Mouse (Mus musculus) gastrocnemius, adult 2 months (tissue): Measurements from ENCODE around the gene Srrm2. TPM values are rescaled to one million over a fixed set of nuclear protein-coding genes. Genes with fewer than 3 reads are reported as not detected.

Experiments
- DNase-seq: peaks from one replicate; pipeline ENCODE4 v3.0.0; 2022
- H3K27ac ChIP-seq: fragments of 200-600 bp; 2 replicates; pipeline ENCODE4 v1.8.1; 2022; ENCODE audit warnings: mild to moderate bottlenecking
- H3K4me3 ChIP-seq: fragments of 200-600 bp; 2 replicates; pipeline ENCODE4 v1.8.1; 2022; ENCODE audit warnings: mild to moderate bottlenecking, moderate library complexity
- CTCF ChIP-seq: fragments of 200-600 bp; IDR thresholded peaks from 2 replicates; pipeline ENCODE4 v1.8.1; 2022; ENCODE audit warnings: antibody characterized with exemption, mild to moderate bottlenecking, moderate library complexity
- intact Hi-C: fragments of 180-260 bp; cut with DNase I; formaldehyde crosslinking; loops from one replicate; pipeline ENCODE4 v1.15.1; 2025
- total RNA-seq, 2 experiments: library from RNA; stranded (reverse); gene quantifications; 2 replicates each; pipeline ENCODE4 v1.2.3; 2021

Gene Srrm2
- total RNA-seq, 2 experiments from 2014 or later = 178 to 227 TPM

DNA sequence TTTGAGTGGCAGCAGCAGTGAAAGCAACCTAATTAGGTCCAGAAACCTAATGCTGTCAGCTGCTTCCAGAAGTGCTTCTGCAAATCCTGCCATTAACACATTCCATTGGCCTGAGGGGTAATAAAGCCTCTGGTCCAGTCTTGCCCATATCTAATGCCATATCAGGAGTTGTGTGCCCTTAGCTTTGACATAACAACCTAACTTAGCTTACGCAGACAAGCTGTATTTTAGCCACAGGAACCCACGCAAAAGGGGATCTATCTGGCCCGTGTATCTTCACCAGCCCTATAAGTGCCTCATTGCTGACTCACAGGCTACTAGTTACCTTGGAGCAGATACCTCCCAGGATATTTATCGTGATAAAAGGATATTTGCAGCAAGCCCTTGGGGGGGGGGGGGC, 35.3 kb downstream of the Srrm2 start:
- intact Hi-C loops = no loop called here
- TF ChIP-seq CTCF = no peak
- peak overlapping the region; percentile 5; the same call in 1 of the 2 replicates for H3K4me3 ChIP-seq
- H3K27ac ChIP-seq = peak overlapping the region; percentile 78
- no peak for DNase-seq

DNA sequence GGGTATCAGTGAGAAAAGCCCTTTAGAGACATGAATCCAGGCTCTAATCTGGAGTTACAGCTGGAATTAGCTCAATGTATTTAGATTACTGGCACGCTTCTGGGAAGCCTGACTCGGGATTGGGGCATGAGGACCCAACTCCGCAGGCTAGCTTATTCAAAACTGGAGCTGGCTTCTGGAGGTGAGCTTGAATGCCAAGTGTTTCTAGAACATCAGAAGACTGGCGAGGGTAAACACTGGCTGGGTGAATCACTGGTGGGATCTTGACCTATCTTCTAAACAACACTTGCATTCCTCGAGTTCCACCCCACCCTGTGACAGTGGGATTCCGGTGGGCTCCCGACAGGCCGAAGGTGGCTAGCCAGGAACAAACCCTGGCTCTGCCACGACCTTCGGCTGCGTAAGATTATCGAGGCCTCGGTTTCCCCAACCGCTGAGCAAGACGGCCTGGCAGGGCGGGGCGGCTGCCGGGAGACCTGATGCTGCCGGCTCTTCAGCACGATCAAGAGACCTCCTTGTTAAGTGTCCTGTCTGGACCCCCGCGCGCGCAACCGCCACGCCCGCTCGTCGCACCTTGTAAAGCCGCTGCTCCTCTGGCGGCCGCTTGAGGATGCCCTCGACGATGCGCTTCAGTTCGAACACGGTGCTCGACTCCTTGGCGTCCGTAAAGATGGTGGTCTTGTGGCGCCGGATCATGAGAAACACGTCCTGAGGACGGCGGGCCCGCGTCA, 38.1 kb downstream of the Srrm2 start:
- intact Hi-C loops = loop anchor here (2.0 kb wide), 1 partner anchor 26 kb away; no protein-coding TSS in a partner anchor
- DNase-seq = peak; percentile 72
- H3K27ac ChIP-seq = peak overlapping the region; percentile 84
- peak overlapping the region; percentile 90 for H3K4me3 ChIP-seq
- TF ChIP-seq CTCF = peak; percentile 25; the same call in 1 of the 2 replicates

DNA sequence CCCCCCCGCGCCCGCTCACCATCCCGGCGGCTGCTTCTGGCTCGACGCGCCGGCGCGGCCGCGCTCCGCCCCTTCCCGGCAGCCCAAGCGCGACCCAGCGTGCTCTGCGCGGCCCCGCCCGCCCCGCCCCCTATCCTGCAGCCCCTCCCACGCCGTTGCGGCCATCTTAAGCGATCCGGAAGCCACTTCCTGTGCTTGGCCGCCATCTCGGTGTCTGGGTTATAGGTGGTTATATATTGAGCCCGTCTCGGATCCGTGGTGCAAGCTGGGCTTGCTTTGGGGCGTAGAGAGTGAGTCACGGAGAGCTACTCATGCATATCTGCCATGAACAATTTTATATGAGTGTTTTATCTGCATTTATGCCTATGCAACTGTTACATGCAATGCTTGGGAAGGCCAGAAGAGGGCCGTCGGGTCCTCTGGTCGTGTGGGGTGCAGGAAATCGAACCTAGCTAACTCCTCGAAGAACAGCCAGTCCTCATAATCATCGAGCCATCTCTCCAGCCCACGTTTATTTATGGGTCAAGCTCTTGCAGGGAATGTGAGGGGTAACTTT, 38.8 kb downstream of the Srrm2 start, which contains the start of gene Elob:
TSS of gene Elob (minus strand) at position 73 of the 556 bp plus-strand sequence.
- Histone ChIP-seq H3K27ac (peak within 1 kb of the TSS; percentile 97), H3K4me3 (peak within 1 kb of the TSS; percentile 90)
- peak; percentile 82 for TF ChIP-seq CTCF
- peak; percentile 91 for DNase-seq
- intact Hi-C loops = loop anchor here (2.0 kb wide), 1 partner anchor 26 kb away; no protein-coding TSS in a partner anchor

DNA sequence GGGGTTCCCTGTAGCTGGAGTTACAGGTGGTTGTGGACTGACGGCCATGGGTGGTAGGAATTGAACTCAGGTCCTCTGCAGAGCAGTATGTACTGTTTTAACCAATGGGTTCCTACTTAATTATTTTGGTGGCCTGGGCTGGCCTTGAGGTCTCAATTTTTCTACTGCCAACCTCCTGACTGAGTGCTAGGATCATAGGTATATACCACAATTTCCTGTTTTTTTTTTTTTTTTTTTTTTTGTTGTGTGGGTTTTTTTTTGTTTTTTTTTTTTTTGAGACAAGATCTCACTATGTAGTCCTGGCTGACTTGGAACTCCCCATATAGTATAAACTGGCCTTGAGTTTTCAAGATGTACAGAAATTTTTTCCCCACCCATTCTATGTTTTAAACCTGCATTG, 40.9 kb downstream of the Srrm2 start:
- Histone ChIP-seq H3K27ac (no peak overlapping the region), H3K4me3 (no peak overlapping the region)
- no peak for TF ChIP-seq CTCF
- DNase-seq = no peak
- intact Hi-C loops = loop anchor here (5.0 kb wide), 1 partner anchor 39 kb away; the partner anchor contains the start of gene Srrm2

DNA sequence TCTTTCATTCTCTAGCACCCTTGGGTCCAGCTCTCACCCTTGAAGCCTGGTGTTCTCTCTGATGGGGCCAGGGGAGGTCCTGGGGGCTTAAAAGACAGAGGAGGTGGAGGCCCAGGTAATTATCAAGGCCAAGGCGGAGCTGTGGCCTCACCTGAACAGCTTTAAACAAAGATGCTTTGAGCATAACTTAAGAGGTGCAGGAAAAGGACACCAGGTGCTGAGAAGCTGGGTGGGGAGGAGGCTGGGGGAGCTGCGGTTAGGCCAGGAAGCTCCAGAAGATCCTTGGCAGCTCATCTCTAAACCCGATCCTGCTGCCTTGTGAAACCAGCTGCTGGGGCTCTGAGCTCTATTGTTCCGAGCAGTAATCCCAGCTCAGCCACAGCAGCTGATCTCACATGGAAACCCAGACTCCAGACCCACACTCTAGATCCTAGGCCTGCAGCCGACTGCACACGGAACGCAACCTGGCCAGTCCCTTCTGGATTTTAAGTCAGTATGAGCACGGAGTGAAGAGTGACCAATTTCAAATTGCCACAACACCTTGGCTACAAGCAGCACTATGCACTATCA, 45.8 kb downstream of the Srrm2 start, which contains the start of gene Prss33:
TSS of gene Prss33 (minus strand) at position 51 of the 570 bp plus-strand sequence.
- Histone ChIP-seq H3K4me3 (no peak within 1 kb of the TSS), H3K27ac (no peak within 1 kb of the TSS)
- intact Hi-C loops = no loop called here
- DNase-seq = peak; percentile 3
- TF ChIP-seq CTCF = no peak

DNA sequence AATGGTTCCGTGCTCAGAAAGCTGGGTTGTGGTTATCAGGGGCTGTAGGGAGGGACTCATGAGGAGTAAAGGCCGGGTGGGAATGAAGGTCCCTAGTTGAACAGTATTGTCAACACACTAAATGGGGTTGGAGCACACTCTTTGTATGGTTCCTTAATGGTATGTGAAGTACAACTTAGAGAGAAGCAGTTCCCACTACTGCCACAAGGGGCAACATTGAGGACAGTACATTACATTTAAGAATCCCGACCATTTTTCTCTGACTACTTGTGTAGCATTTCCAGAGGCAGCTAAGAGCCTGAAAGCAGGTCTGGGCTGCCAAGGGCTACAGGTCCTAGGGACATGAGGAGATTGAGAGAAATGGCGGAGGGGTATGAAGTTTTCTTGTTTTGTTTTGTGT, 50.8 kb downstream of the Srrm2 start:
- H3K4me3 ChIP-seq = no peak overlapping the region
- no peak overlapping the region for H3K27ac ChIP-seq
- DNase-seq = peak; percentile 28
- intact Hi-C loops = no loop called here
- TF ChIP-seq CTCF = peak; percentile 88

DNA sequence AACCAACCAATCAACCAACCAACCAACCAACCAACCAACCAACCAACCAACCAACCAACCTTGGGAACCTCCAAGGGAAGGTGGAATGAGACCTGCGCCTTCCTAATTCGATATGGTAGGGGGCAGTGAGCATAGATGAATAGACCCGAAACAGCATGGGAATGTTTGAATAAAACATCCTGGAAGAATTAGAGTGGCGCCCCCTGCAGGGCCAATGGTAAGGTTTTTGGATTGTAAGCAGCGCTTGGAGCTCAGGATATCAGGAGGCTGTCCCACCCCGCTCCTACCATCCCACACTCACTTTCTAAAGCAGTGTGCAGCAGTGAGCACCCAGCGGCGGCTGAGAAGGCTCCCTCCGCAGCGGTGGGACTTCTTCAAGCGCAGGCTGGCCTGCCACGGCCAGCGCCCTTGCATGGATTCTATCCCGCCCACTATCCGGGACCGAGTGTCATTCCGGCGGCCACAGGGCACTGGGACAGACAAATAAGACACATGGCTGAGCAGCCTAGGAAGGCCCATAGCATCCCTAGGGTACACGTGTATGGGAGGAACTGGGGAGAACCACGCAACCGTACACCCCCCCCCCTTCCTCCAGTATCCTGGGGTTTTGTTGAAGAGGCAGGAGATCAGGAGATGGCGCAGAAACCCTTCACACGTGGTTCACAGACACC, 52.9 kb downstream of the Srrm2 start:
- no peak overlapping the region for H3K4me3 ChIP-seq
- no peak overlapping the region for H3K27ac ChIP-seq
- DNase-seq = no peak
- intact Hi-C loops = loop anchor here (2.0 kb wide), 1 partner anchor 94 kb away; no protein-coding TSS in a partner anchor
- TF ChIP-seq CTCF = peak; percentile 41

DNA sequence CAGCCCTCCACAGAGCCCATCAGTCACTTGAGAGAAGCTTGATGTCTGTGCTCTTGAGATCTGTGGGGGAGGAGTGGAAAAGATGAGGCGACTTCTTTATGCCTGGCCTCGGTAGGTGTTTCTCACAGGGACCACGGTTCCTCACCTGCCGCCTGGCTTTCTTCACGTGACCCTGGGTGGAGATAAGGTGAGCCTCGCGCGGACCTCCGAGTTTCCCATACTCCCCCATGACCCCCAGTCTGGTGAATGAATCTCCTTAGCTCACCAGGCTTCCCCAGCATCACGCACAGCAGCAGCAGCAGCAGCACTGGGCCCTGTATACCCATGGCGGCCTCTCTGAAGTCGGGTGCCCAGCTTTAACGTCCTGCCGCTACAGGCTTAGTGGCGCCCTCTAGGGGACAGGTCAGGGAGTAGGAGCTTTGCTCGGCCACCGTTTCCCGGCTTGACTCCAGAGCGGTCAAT, 53.5 kb downstream of the Srrm2 start, which contains the start of the genes Prss32 and Prss41:
TSS of gene Prss32 (plus strand) at position 44 of the 462 bp plus-strand sequence.
TSS of gene Prss41 (minus strand) at position 361 of the 462 bp plus-strand sequence.
- peak; percentile 73 for DNase-seq
- intact Hi-C loops = loop anchor here (2.0 kb wide), 2 partner anchors 69 to 95 kb away; no protein-coding TSS in a partner anchor
- TF ChIP-seq CTCF = peak; percentile 78
- Histone ChIP-seq H3K27ac (no peak within 1 kb of the TSS), H3K4me3 (peak within 1 kb of the TSS; percentile 52)

DNA sequence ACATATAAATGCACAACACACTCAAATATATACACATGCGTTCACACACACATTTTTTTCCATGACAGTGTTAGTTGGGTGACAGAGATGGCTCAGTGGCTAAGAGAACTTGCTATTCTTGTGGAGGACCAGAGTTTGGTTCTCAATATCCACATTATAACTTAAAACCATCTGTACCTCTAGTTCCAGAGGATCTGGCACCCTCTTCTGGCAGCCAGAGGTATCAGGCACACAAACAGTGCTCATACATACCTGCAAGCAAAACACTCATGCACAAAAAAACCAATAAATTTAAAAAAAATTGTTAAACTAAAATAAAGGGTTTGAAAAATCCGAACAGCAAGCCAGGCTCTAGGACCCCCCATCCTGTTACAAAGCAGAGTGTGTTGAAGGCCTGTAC, 59.7 kb downstream of the Srrm2 start:
- no peak overlapping the region for H3K4me3 ChIP-seq
- intact Hi-C loops = loop anchor here (2.0 kb wide), 1 partner anchor 111 kb away; no protein-coding TSS in a partner anchor
- no peak overlapping the region for H3K27ac ChIP-seq
- peak; percentile 28 for TF ChIP-seq CTCF
- DNase-seq = no peak

DNA sequence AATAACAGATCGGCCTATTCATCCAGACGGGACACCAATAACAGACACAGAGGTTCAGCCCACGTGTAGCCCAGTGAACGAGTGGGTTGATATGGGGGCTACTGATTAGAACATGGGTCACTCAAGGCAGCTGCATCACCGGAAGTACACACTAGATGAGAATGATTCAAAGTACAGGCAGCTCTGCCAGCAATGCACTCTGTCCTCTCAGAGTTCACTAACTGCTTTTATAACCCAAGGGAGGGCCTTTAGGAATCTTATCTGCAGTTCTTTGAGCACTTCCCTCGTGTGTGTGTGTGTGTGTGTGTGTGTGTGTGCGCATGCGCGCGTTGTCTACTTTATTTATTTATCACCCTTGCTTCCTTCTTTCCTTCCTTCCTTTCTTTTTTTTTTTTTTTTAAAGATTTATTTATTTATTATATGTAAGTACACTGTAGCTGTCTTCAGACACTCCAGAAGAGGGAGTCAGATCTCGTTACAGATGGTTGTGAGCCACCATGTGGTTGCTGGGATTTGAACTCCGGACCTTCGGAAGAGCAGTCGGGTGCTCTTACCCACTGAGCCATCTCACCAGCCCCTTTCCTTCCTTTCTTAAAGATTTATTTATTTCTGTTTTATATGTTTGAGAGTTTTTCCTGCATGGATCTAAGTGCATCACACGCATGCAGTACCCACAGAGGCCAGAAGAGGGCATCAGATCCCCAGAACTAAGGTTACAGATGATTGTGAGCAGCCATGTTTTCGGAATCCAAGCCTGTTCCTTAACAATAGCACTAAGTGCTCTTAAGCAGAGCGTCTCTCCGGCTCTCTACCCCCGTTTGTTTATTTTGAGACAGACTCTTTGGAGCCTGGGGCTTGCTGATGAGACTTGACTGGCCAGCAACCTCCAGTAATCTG, 60.8 kb downstream of the Srrm2 start:
- DNase-seq = peak; percentile 65
- intact Hi-C loops = loop anchor here (2.0 kb wide), 1 partner anchor 110 kb away; no protein-coding TSS in a partner anchor
- Histone ChIP-seq H3K27ac (no peak overlapping the region), H3K4me3 (no peak overlapping the region)
- TF ChIP-seq CTCF = peak; percentile 88

DNA sequence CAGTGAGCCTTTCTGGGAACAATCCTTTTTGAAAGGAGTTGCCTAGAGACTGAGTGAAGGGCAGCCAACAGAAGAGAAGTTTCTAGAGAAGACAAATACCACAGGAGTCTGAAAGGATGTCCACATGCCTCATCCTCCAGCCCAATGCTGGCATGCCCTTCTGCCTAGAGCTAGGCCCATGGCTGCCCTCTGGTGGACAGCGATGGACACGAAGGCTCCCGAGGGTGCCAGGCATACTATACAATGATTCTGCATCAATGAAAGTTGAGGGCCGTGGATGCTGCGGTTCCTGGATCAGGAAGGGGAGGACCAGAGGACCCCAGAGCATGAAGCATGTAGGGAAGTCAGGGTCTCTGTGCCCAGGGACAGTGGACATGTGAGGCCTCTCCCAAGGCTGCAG, 63.0 kb downstream of the Srrm2 start:
- peak; percentile 62 for DNase-seq
- TF ChIP-seq CTCF = peak; percentile 57
- intact Hi-C loops = no loop called here
- Histone ChIP-seq H3K27ac (no peak overlapping the region), H3K4me3 (no peak overlapping the region)
